Mouse (Mus musculus) C2C12 (cell line): ENCODE data around the gene Fasl.

Experiments used
- CEBPB ChIP-seq: IDR thresholded peaks from one replicate; pipeline ENCODE4 v1.6.1; 2011; ENCODE audit warnings: low read depth, mild to moderate bottlenecking, control low read depth, moderate library complexity
- CTCF ChIP-seq: IDR thresholded peaks from one replicate; pipeline ENCODE4 v1.5.1; 2011; ENCODE audit not compliant: control insufficient read depth, insufficient read depth, insufficient read length
- FOSL1 ChIP-seq: IDR thresholded peaks from one replicate; pipeline ENCODE4 v1.8.0; 2011; ENCODE audit warnings: mild to moderate bottlenecking, low read length; ENCODE audit not compliant: poor library complexity, insufficient read depth, severe bottlenecking
- MYOD1 ChIP-seq: IDR thresholded peaks from one replicate; pipeline ENCODE4 v1.6.1; 2011; ENCODE audit warnings: low read depth; ENCODE audit not compliant: control insufficient read depth, insufficient read length
- MYOG ChIP-seq: IDR thresholded peaks from one replicate; pipeline ENCODE4 v1.6.1; 2011; ENCODE audit not compliant: control insufficient read depth, insufficient read length; ENCODE audit errors: extremely low read depth
- USF1 ChIP-seq: IDR thresholded peaks from one replicate; pipeline ENCODE4 v1.6.1; 2011; ENCODE audit warnings: low read depth, mild to moderate bottlenecking, control low read depth, moderate library complexity

DNA sequence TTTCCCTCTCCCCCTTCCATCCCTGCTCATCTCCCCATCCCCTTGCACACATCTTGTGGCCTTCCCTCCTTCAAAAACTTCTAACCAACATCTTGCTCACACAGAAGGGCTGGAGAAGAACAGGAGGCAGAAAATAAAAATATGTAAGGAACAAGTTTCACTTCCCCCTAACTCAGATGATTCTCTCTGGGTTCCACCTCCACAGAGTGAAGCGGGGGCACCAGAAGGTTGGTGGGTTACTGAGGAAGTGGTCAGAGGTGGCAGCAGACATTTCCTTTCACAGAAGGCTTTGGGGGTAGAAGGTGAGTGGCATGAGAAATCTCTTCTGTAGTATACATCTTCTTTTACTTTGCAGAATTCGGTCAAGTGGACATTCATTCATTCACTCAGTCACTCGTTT is 10.6 kb upstream of the Fasl start:
- TF ChIP-seq CTCF: no peak
- no peak for TF ChIP-seq FOSL1
- TF ChIP-seq MYOG: no peak
- no peak for TF ChIP-seq MYOD1
- no peak for TF ChIP-seq CEBPB
- no peak for TF ChIP-seq USF1
